Mouse (Mus musculus) cortical plate, adult 2 months (tissue): ENCODE results near the gene Lamc1. TPM values are rescaled to one million over a fixed set of nuclear protein-coding genes. Genes with fewer than 3 reads are reported as not detected.
"Not testable (repeated sequence)": the region's sequence is repeated elsewhere in the genome, so short reads cannot be mapped to it uniquely, and the experiment has no call there.

Source experiments
- H3K27ac ChIP-seq: fragments of 200-500 bp; 2 replicates; pipeline ENCODE4 v1.5.1; 2012; ENCODE audit warnings: low read length, control low read depth, inconsistent platforms; ENCODE audit not compliant: insufficient read depth
- H3K4me1 ChIP-seq: fragments of 200-500 bp; 2 replicates; pipeline ENCODE4 v1.6.1; 2011; ENCODE audit warnings: low read length; ENCODE audit not compliant: control insufficient read depth, insufficient read depth
- H3K4me3 ChIP-seq: fragments of 200-500 bp; 2 replicates; pipeline ENCODE4 v1.5.1; 2011; ENCODE audit warnings: mild to moderate bottlenecking, low read length, control low read depth; ENCODE audit not compliant: insufficient read depth
- CTCF ChIP-seq: fragments of 200-500 bp; IDR thresholded peaks from 2 replicates; pipeline ENCODE4 v1.5.1; 2011; ENCODE audit warnings: mild to moderate bottlenecking, control low read depth, low read length; ENCODE audit not compliant: insufficient read depth; ENCODE audit errors: extremely low read depth
- POLR2A ChIP-seq: fragments of 200-500 bp; IDR thresholded peaks from 2 replicates; pipeline ENCODE4 v1.6.1; 2011; ENCODE audit warnings: mild to moderate bottlenecking, low read length, control low read depth; ENCODE audit not compliant: insufficient read depth; ENCODE audit errors: extremely low read depth
- polyA plus RNA-seq: library from polyadenylated mRNA; depleted of rRNA; stranded (reverse); fragments of >200 nt; gene quantifications from 2 replicates; pipeline ENCODE4 v1.2.3, GENCODE M21; 2012

The Lamc1 gene
- polyA plus RNA-seq, 1 experiment, result 23.2 TPM

- no peak overlapping the region for H3K27ac ChIP-seq
- TF ChIP-seq CTCF (no peak), POLR2A (no peak)
Measured at GRCm38 (mm10) chr1:153360556-153360955, 28.0 kb upstream of the Lamc1 start.

GRCm38 (mm10) chr1:153357218-153357617 lies 24.6 kb upstream of the Lamc1 start:
- H3K4me3 ChIP-seq, result no peak overlapping the region
- TF ChIP-seq CTCF, result no peak
- TF ChIP-seq POLR2A, result no peak
- H3K4me1 ChIP-seq, result no peaks in the 10 kb centered on the region
- no peak overlapping the region for H3K27ac ChIP-seq

More at GRCm38 (mm10) chr1:153360556-153360955, 28.0 kb upstream of the Lamc1 start:
- Histone ChIP-seq H3K4me1 (no peaks in the 10 kb centered on the region), H3K4me3 (no peak overlapping the region)

DNA sequence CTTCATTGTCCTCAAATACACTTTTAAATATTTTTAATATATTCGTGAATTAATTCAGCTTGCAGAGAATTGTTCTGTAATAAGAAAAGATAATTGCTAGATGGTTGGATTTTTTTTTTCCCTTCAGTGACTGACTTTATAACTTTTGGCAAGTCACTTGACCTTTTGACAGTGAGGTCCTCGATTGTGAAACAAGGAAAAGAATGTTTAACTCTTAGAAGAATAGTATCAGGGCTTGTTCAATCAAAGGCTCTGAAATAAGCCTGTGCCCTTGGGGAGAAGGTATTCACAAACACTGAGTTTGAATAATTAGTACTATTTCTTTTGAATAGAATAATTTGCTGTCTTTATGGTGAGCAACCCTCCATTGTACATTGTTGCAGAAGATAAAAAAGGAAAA lies 21.9 kb upstream of the Lamc1 start:
- H3K27ac ChIP-seq, result no peak overlapping the region
- no peak for TF ChIP-seq POLR2A
- TF ChIP-seq CTCF, result no peak
- no peak overlapping the region for H3K4me3 ChIP-seq
- H3K4me1 ChIP-seq, result no peaks in the 10 kb centered on the region

GRCm38 (mm10) chr1:153353736-153354430 lies 21.3 kb upstream of the Lamc1 start:
- TF ChIP-seq CTCF (no peak), POLR2A (no peak)
- H3K4me1 ChIP-seq, result no peaks in the 10 kb centered on the region
- no peak overlapping the region for H3K27ac ChIP-seq
- H3K4me3 ChIP-seq, result no peak overlapping the region

DNA sequence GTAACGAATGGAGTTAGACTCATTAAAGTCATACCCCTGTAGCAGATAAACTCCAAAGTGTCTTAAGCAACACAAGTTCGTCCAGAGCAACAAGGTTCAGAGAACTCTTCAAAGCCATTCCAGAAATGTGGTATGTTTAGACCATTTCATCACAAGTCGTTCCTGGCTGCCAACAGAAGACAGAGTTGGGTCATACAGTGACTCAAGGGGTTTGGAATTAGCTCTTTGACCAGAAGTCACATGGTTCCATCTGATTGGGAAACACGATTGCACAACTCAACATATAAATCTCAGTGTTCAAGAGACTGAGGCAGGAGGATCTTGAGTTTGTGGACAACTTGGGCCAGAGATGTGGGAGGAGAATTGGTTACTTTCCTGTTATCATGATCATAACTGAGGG lies 18.4 kb upstream of the Lamc1 start:
- TF ChIP-seq CTCF, result no peak
- no peak for TF ChIP-seq POLR2A
- Histone ChIP-seq H3K27ac (no peak overlapping the region), H3K4me3 (no peak overlapping the region), H3K4me1 (no peaks in the 10 kb centered on the region)

DNA sequence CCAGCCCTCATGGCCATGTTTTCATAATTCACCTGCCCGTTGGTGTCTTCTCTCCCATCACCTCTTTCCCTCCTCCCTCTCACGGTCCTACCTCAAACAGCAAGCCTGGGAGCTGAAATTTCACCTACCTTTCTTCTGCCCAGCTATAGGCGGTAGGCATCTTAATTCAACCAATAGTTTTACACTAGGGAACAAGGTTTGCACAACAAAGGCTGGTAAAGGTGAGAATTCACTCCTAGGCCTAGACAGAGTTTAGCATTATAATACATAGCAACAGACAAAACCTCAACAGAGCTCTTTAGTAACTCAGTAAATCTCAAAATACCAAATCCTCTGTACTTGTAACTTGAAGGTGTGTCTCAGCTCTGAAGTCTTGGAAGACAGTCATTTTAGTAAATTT lies 15.1 kb upstream of the Lamc1 start:
- no peak overlapping the region for H3K4me3 ChIP-seq
- no peaks in the 10 kb centered on the region for H3K4me1 ChIP-seq
- no peak for TF ChIP-seq CTCF
- TF ChIP-seq POLR2A, result no peak
- no peak overlapping the region for H3K27ac ChIP-seq

GRCm38 (mm10) chr1:153347040-153347439 lies 14.5 kb upstream of the Lamc1 start:
- Histone ChIP-seq H3K4me1 (no peaks in the 10 kb centered on the region), H3K4me3 (no peak overlapping the region), H3K27ac (no peak overlapping the region)
- TF ChIP-seq CTCF (no peak), POLR2A (no peak)

DNA sequence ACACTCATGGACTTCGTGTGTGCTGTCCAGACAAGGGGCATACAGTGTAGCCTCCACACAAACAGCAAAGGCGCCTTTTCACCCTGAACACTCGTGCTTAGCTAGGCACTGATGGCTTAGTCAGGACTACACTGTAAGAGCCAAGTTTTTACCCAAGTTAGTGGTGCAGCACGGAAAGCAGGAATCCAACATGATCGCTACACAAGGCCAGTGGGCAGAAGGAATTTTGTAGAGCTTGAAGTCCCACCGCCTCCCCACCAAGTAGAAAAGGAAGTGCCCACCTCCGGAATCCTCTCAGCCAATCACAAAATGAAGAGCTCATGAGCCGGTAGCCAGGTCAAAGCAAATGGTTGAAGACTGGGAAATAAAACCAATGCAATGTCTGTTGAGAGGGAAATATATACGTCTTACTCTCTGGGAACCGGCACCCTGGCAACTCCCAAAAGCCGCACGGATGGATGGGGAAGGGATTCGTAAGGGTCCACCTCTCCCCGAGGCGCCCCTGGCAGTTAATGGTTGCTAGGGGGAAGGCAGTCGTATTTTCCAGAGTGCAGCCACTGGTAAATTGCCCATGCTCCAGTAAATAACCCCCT lies 13.2 kb upstream of the Lamc1 start:
- no peaks in the 10 kb centered on the region for H3K4me1 ChIP-seq
- H3K4me3 ChIP-seq, result peak overlapping the region; percentile 31; the same call in 1 of the 2 replicates
- TF ChIP-seq POLR2A, result no peak
- TF ChIP-seq CTCF, result no peak
- H3K27ac ChIP-seq, result no peak overlapping the region

GRCm38 (mm10) chr1:153345002-153345401 lies 12.4 kb upstream of the Lamc1 start:
- Histone ChIP-seq H3K4me3 (no peak overlapping the region), H3K27ac (no peak overlapping the region), H3K4me1 (no peaks in the 10 kb centered on the region)
- no peak for TF ChIP-seq CTCF
- TF ChIP-seq POLR2A, result no peak

GRCm38 (mm10) chr1:153335451-153335850 lies 2.9 kb upstream of the Lamc1 start:
- not testable (repeated sequence) for H3K27ac ChIP-seq, H3K4me3 ChIP-seq, H3K4me1 ChIP-seq
